Mouse (Mus musculus) G1E (cell line): ENCODE results near the gene Cgas.

Experiments
- CTCF ChIP-seq: IDR thresholded peaks from 2 replicates; pipeline ENCODE4 v1.5.1; 2012; ENCODE audit warnings: low read depth, low read length, inconsistent platforms, mixed read lengths
- GATA1 ChIP-seq: IDR thresholded peaks from 2 replicates; pipeline ENCODE4 v1.6.1; 2012; ENCODE audit warnings: borderline replicate concordance, low read length, inconsistent platforms, mixed read lengths
- POLR2AphosphoS5 ChIP-seq: IDR thresholded peaks from 2 replicates; pipeline ENCODE4 v1.6.1; 2012; ENCODE audit warnings: low read depth, low read length, inconsistent platforms; ENCODE audit not compliant: insufficient replicate concordance

GRCm38 (mm10) chr9:78442579-78443392 lies at the start of gene Cgas:
- TF ChIP-seq CTCF (no peak), POLR2AphosphoS5 (no peak), GATA1 (no peak)
